Comparison of ENCODE assay signal across 8 mouse cellular contexts in genomic region chr10:61928725-61929651, GRCm38 (mm10). TPM values are rescaled to one million over a fixed set of nuclear protein-coding genes. Genes with fewer than 3 reads are reported as not detected.
DNase-seq lines count a peak whose midpoint lies in the region; ATAC-seq and TF ChIP-seq lines count a peak whose summit lies in the region.

No protein-coding gene starts in this region.

- WGBS in embryonic facial prominence, embryonic 12.5 days = 6% methylated on average over 24 of the region's 24 CpGs
- WGBS in intestine, postnatal 0 days = 11% methylated on average over 24 of the region's 24 CpGs
- WGBS in liver, embryonic 16.5 days (ENCODE audit: insufficient replicate concordance) = 3% methylated on average over 24 of the region's 24 CpGs
- 11% methylated on average over 24 of the region's 24 CpGs for WGBS in stomach, embryonic 15.5 days
- 36% methylated on average over 24 of the region's 24 CpGs for WGBS in cerebellum, adult 2 months

- H3K9me3 ChIP-seq in embryonic facial prominence, embryonic 12.5 days = no peaks in the 10 kb centered on the region
- H3K9me3 ChIP-seq in intestine, postnatal 0 days (ENCODE audit: control insufficient read depth) = no peaks in the 10 kb centered on the region
- H3K9me3 ChIP-seq in liver, embryonic 16.5 days (replicated peaks; ENCODE audit: control insufficient read depth, low read length) = no peaks in the 10 kb centered on the region
- H3K9me3 ChIP-seq in stomach, embryonic 15.5 days = no peaks in the 10 kb centered on the region

- peak overlapping the region; percentile 21 for H3K4me2 ChIP-seq in embryonic facial prominence, embryonic 12.5 days (replicated peaks)
- 0 out of 2 replicates have a peak overlapping the region, but pooled peaks have one; percentile 21 for H3K4me2 ChIP-seq in intestine, postnatal 0 days (replicated peaks; ENCODE audit: low read depth)
- H3K4me2 ChIP-seq in liver, embryonic 16.5 days (ENCODE audit: low read depth, low read length) = peak overlapping the region; percentile 20; the same call in 1 of the 2 replicates
- H3K4me2 ChIP-seq in stomach, embryonic 15.5 days = peak overlapping the region; percentile 33

- H3K4me1 ChIP-seq in embryonic facial prominence, embryonic 12.5 days = peaks cover 20% of the 10 kb centered on the region
- H3K4me1 ChIP-seq in intestine, postnatal 0 days (replicated peaks; ENCODE audit: control insufficient read depth, insufficient read depth, low read length) = no peaks in the 10 kb centered on the region
- peaks cover 3% of the 10 kb centered on the region for H3K4me1 ChIP-seq in liver, embryonic 16.5 days (ENCODE audit: control insufficient read depth, low read depth, low read length)
- peaks cover 17% of the 10 kb centered on the region for H3K4me1 ChIP-seq in stomach, embryonic 15.5 days
- H3K4me1 ChIP-seq in cerebellum, adult 2 months (ENCODE audit: control insufficient read depth, insufficient read depth, low read length) = no peaks in the 10 kb centered on the region

- H3K9ac ChIP-seq in embryonic facial prominence, embryonic 12.5 days = no peak overlapping the region
- H3K9ac ChIP-seq in intestine, postnatal 0 days (ENCODE audit: low read depth, low read length) = no peak overlapping the region
- H3K9ac ChIP-seq in liver, embryonic 16.5 days (ENCODE audit: low read depth, low read length) = no peak overlapping the region
- no peak overlapping the region for H3K9ac ChIP-seq in stomach, embryonic 15.5 days

- peak; percentile 52; the same call in 1 of the 2 replicates for ATAC-seq in embryonic facial prominence, embryonic 12.5 days (ENCODE audit: insufficient number of reproducible peaks, insufficient read depth, low FRiP score, low TSS enrichment)
- no peak for ATAC-seq in intestine, postnatal 0 days
- peak; percentile 77 for ATAC-seq in liver, embryonic 16.5 days (ENCODE audit: low read depth)
- peak; percentile 50; the same call in 1 of the 2 replicates for ATAC-seq in stomach, embryonic 15.5 days (ENCODE audit: insufficient read depth, low FRiP score, low read depth)

- no peak for TF ChIP-seq CTCF in intestine, postnatal 0 days (IDR thresholded peaks at IDR 0.05; ENCODE audit: low read depth)
- no peak for TF ChIP-seq CTCF in cerebellum, adult 2 months (IDR thresholded peaks at IDR 0.05; ENCODE audit: borderline replicate concordance, insufficient read depth, low read depth, low read length)

- no peaks in the 10 kb centered on the region for H3K36me3 ChIP-seq in embryonic facial prominence, embryonic 12.5 days
- H3K36me3 ChIP-seq in intestine, postnatal 0 days (ENCODE audit: control insufficient read depth, insufficient read depth) = no peaks in the 10 kb centered on the region
- no peaks in the 10 kb centered on the region for H3K36me3 ChIP-seq in liver, embryonic 16.5 days (ENCODE audit: control insufficient read depth, insufficient read depth)
- H3K36me3 ChIP-seq in stomach, embryonic 15.5 days = no peaks in the 10 kb centered on the region

- H3K27ac ChIP-seq in embryonic facial prominence, embryonic 12.5 days = peak overlapping the region; percentile 55
- peak overlapping the region; percentile 22; the same call in 1 of the 2 replicates for H3K27ac ChIP-seq in intestine, postnatal 0 days (ENCODE audit: low read depth, low read length)
- no peak overlapping the region for H3K27ac ChIP-seq in liver, embryonic 16.5 days (ENCODE audit: low read length)
- peak overlapping the region; percentile 40 for H3K27ac ChIP-seq in stomach, embryonic 15.5 days
- no peak overlapping the region for H3K27ac ChIP-seq in cerebellum, adult 2 months (ENCODE audit: insufficient read depth, low read length)

- no peaks in the 10 kb centered on the region for H3K27me3 ChIP-seq in embryonic facial prominence, embryonic 12.5 days
- no peaks in the 10 kb centered on the region for H3K27me3 ChIP-seq in intestine, postnatal 0 days (replicated peaks; ENCODE audit: control insufficient read depth, insufficient read depth, low read length)
- H3K27me3 ChIP-seq in liver, embryonic 16.5 days (ENCODE audit: control insufficient read depth, insufficient read depth, low read depth, low read length) = no peaks in the 10 kb centered on the region
- H3K27me3 ChIP-seq in stomach, embryonic 15.5 days (replicated peaks) = no peaks in the 10 kb centered on the region
- no peaks in the 10 kb centered on the region for H3K27me3 ChIP-seq in cerebellum, adult 2 months (ENCODE audit: control insufficient read depth, insufficient read depth, low read length)

- peak; percentile 67 for DNase-seq in adrenal gland, adult 2 months
- no peak for DNase-seq in cerebellum, postnatal 36 days
- no peak for DNase-seq in gastrocnemius, postnatal 14 days
- DNase-seq in cerebellum, adult 2 months = no peak

- intact Hi-C loops in gastrocnemius, postnatal 14 days (cut with DNase I; ENCODE audit: low total_unique reads) = no loop called here

- no peak overlapping the region for H3K4me3 ChIP-seq in embryonic facial prominence, embryonic 12.5 days
- H3K4me3 ChIP-seq in intestine, postnatal 0 days (ENCODE audit: low read depth, low read length) = no peak overlapping the region
- no peak overlapping the region for H3K4me3 ChIP-seq in liver, embryonic 16.5 days (ENCODE audit: low read depth, low read length)
- no peak overlapping the region for H3K4me3 ChIP-seq in stomach, embryonic 15.5 days (replicated peaks)
- no peak overlapping the region for H3K4me3 ChIP-seq in cerebellum, adult 2 months (replicated peaks; ENCODE audit: insufficient read depth, low read depth, low read length)

- TF ChIP-seq POLR2A in cerebellum, adult 2 months (IDR thresholded peaks at IDR 0.05; ENCODE audit: borderline replicate concordance, insufficient read depth, low read length) = no peak

RNA-seq across cellular contexts. Expression of gene Col13a1, which starts 49.9 kb away (rescaled TPM):
- 1 to 10 TPM; 5.7 to 9.0 TPM for total RNA-seq in adrenal gland, adult 2 months (2021)
- polyA plus RNA-seq in adrenal gland, adult 2 months (2012; rRNA removed) = 2.7 and 3.2 TPM in 2 replicates
- 6.9 and 8.4 TPM in 2 replicates for polyA plus RNA-seq in embryonic facial prominence, embryonic 12.5 days (2016; fragmentation: Nextera tagmentation; extraction: Ambion mirVana)
- polyA plus RNA-seq in intestine, postnatal 0 days (2015; fragmentation: Nextera tagmentation; extraction: Ambion mirVana) = 5.4 and 5.7 TPM in 2 replicates
- 0.68 and 0.91 TPM in 2 replicates for polyA plus RNA-seq in liver, embryonic 16.5 days (2015; fragmentation: Nextera tagmentation; extraction: Ambion mirVana)
- polyA plus RNA-seq in stomach, embryonic 15.5 days (2015; fragmentation: Nextera tagmentation; extraction: Ambion mirVana) = 6.8 TPM in 2 replicates
- 1 to 10 TPM; 2.1 to 2.7 TPM for total RNA-seq in gastrocnemius, postnatal 14 days (2021)
- 1.8 and 2.7 TPM in 2 replicates for polyA plus RNA-seq in cerebellum, adult 2 months (2012; rRNA removed)

Comparison
In these comparisons a context has a peak if more than half of its experiments do, and no peak if none do; other contexts are left out.
1. H3K27ac ChIP-seq: peak in embryonic facial prominence, embryonic 12.5 days (single experiment), intestine, postnatal 0 days (single experiment) and stomach, embryonic 15.5 days (single experiment); none in liver, embryonic 16.5 days (single experiment) and cerebellum, adult 2 months (single experiment).
2. Peak in every context shown above with its lines, with median percentiles within 50 percentile points of each other: H3K4me2 ChIP-seq.